Mouse (Mus musculus): Measurements from ENCODE around the gene Kcnab2. TPM values are rescaled to one million over a fixed set of nuclear protein-coding genes. Genes with fewer than 3 reads are reported as not detected.

Kcnab2 gene
- polyA plus RNA-seq, 1 experiment = 14.6 TPM

DNA sequence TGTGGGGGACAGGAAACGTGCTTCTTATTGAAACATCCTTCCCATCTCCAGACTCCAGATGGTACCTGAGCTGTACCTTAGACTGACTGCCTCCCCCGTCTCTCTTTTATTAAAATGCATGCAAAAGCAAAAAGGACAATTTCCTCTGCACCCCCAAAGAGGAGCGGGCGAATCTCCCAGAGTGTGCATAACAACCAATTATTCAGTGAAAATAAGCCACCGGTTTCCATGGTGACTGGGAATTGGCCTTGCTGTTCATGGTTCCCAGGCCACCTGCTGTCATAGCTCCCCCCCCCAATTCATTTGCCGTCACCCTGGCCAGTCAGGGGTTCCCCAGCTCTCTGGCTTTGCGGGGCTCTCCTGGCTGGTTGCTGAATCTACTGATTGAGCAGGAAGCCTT, 112.4 kb downstream of the Kcnab2 start:
- TF ChIP-seq MAX (IDR thresholded peaks at IDR 0.05; ENCODE audit: low read depth) (no peak), REST (IDR thresholded peaks at IDR 0.05; ENCODE audit: insufficient read depth, insufficient read length) (no peak), POLR2AphosphoS2 (IDR thresholded peaks at IDR 0.05; ENCODE audit: insufficient read length, low read depth) (no peak), E2F4 (IDR thresholded peaks at IDR 0.05; ENCODE audit: insufficient read depth) (no peak)
- no peaks in the 10 kb centered on the region for H3K36me3 ChIP-seq (ENCODE audit: control insufficient read depth, insufficient read depth)
- H3K4me2 ChIP-seq (ENCODE audit: low read depth) = no peak overlapping the region
- no peaks in the 10 kb centered on the region for H3K27me3 ChIP-seq (ENCODE audit: control insufficient read depth, insufficient read depth, insufficient read length)
- H3K79me2 ChIP-seq (ENCODE audit: control insufficient read depth, insufficient read depth) = no peaks in the 10 kb centered on the region
- no peak overlapping the region for H3K4me3 ChIP-seq
- no peak overlapping the region for H3ac ChIP-seq (ENCODE audit: control insufficient read depth, insufficient read length)

DNA sequence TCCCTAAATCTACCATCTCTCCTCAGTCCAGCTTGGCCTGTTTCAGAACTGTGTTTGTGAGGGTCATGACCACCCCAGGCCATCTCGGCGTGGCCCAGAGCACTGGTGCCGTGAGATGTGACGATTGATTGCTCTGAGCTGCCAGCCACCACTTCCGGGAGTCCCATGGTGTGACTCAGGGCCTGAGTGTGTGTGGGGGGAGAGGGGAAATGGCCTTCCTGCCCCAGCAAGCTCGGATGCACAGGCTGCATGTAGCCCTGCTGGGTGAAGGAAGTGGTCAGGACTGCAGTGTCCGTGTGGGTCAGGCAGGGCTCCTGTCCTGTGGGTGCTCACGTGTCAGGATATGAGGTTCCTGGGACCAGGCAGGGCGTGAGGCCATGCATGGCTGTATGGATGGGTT, 115.5 kb downstream of the Kcnab2 start:
- Histone ChIP-seq H3K27me3 (ENCODE audit: control insufficient read depth, insufficient read depth, insufficient read length) (no peaks in the 10 kb centered on the region), H3K36me3 (ENCODE audit: control insufficient read depth, insufficient read depth) (no peaks in the 10 kb centered on the region), H3K4me3 (no peak overlapping the region), H3K79me2 (ENCODE audit: control insufficient read depth, insufficient read depth) (no peaks in the 10 kb centered on the region), H3ac (ENCODE audit: control insufficient read depth, insufficient read length) (no peak overlapping the region), H3K4me2 (ENCODE audit: low read depth) (peak overlapping the region; percentile 45)
- TF ChIP-seq MYOD1 (IDR thresholded peaks at IDR 0.05; ENCODE audit: control insufficient read depth in 1 of 3, insufficient read length in 2 of 3, low read depth in 2 of 3) = peak in 1 of 3 experiments; percentile 8
- no peak for TF ChIP-seq MYOG (IDR thresholded peaks at IDR 0.05; ENCODE audit: control insufficient read depth in 1 of 3, insufficient read depth in 1 of 3, insufficient read length in 2 of 3, low read depth in 2 of 3)

DNA sequence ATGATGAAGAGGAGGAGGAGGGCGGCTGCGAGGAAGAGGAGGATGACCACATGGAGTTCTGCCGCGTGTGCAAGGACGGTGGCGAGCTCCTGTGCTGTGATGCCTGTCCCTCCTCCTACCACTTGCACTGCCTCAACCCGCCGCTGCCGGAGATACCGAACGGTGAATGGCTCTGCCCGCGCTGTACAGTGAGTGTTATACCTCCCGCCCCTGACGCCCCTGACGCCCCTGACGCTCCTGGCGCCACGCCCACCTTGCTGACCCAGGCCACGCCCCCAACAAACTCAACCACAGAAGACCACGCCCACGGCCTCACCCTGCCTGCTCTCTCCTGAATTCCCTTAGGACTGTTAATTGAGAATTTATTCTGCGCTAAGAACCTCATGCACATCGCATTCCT, 116.8 kb downstream of the Kcnab2 start:
- Histone ChIP-seq H3ac (ENCODE audit: control insufficient read depth, insufficient read length) (no peak overlapping the region), H3K4me2 (ENCODE audit: low read depth) (no peak overlapping the region), H3K36me3 (ENCODE audit: control insufficient read depth, insufficient read depth) (no peaks in the 10 kb centered on the region), H3K79me2 (ENCODE audit: control insufficient read depth, insufficient read depth) (no peaks in the 10 kb centered on the region), H3K27me3 (ENCODE audit: control insufficient read depth, insufficient read depth, insufficient read length) (no peaks in the 10 kb centered on the region), H3K4me3 (no peak overlapping the region)
- TF ChIP-seq CEBPB (IDR thresholded peaks at IDR 0.05; ENCODE audit: insufficient read depth, poor library complexity, severe bottlenecking) = no peak
- TF ChIP-seq MAX (IDR thresholded peaks at IDR 0.05; ENCODE audit: low read depth) = no peak
- TF ChIP-seq REST (IDR thresholded peaks at IDR 0.05; ENCODE audit: insufficient read depth, insufficient read length) = no peak
- no peak for TF ChIP-seq POLR2A (IDR thresholded peaks at IDR 0.05; ENCODE audit: insufficient read length, low read depth)
- TF ChIP-seq TCF12 (IDR thresholded peaks at IDR 0.05; ENCODE audit: insufficient read depth, poor library complexity, severe bottlenecking) = no peak

DNA sequence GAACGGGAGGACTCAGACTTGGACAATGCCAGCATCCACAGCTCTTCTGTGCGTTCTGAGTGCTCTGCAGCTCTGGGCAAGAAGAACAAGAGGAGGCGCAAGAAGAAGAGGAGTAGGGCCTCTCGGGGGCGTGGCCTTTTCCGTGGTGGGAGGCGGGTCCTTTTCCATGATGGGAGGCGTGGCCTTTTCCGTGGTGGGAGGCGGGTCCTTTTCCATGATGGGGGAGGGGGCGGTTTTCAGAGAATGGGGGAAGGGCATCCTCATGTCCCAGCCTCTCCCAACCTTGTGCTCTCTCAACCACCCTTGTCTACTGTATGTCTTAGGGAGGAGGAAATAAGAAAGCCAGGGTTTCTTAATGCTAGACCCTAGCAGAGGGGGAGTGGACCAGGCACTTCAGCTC, 118.0 kb downstream of the Kcnab2 start:
- TF ChIP-seq POLR2A (IDR thresholded peaks at IDR 0.05; ENCODE audit: insufficient read length, low read depth) (no peak), TCF12 (IDR thresholded peaks at IDR 0.05; ENCODE audit: insufficient read depth, poor library complexity, severe bottlenecking) (no peak), SRF (IDR thresholded peaks at IDR 0.05; ENCODE audit: control insufficient read depth, insufficient read length, low read depth) (no peak), USF1 (IDR thresholded peaks at IDR 0.05; ENCODE audit: low read depth) (no peak), MYOG (IDR thresholded peaks at IDR 0.05; ENCODE audit: control insufficient read depth in 1 of 3, insufficient read depth in 1 of 3, insufficient read length in 2 of 3, low read depth in 2 of 3) (no peak), E2F4 (IDR thresholded peaks at IDR 0.05; ENCODE audit: insufficient read depth) (no peak)
- H3K79me2 ChIP-seq (ENCODE audit: control insufficient read depth, insufficient read depth) = no peaks in the 10 kb centered on the region
- no peak overlapping the region for H3K4me2 ChIP-seq (ENCODE audit: low read depth)
- no peaks in the 10 kb centered on the region for H3K27me3 ChIP-seq (ENCODE audit: control insufficient read depth, insufficient read depth, insufficient read length)
- no peak overlapping the region for H3K4me3 ChIP-seq
- no peak overlapping the region for H3ac ChIP-seq (ENCODE audit: control insufficient read depth, insufficient read length)
- H3K36me3 ChIP-seq (ENCODE audit: control insufficient read depth, insufficient read depth) = no peaks in the 10 kb centered on the region

DNA sequence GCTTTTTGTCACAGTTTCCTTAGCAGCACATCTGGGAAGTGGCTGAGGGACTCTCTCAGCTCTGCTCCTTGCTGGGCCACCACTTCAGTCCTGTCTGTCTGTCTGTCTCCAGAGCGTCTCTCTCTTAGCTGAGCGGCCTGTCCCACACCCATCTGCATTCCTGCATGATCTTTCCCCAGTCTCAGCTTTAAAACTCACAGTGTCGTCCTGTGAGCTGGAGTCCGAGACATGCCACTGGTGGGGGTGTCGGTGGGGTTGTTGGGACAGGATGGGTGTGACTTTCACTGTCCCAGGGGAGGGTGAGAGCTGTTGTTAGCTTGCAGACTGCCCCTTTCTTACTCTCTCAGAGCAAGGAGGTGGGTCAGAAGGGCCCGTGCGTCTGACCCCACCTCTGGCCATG, 122.0 kb downstream of the Kcnab2 start:
- Histone ChIP-seq H3K36me3 (ENCODE audit: control insufficient read depth, insufficient read depth) (no peaks in the 10 kb centered on the region), H3K4me2 (ENCODE audit: low read depth) (no peak overlapping the region), H3ac (ENCODE audit: control insufficient read depth, insufficient read length) (no peak overlapping the region), H3K79me2 (ENCODE audit: control insufficient read depth, insufficient read depth) (no peaks in the 10 kb centered on the region), H3K27me3 (ENCODE audit: control insufficient read depth, insufficient read depth, insufficient read length) (no peaks in the 10 kb centered on the region), H3K4me3 (no peak overlapping the region)
- TF ChIP-seq MYOD1 (IDR thresholded peaks at IDR 0.05; ENCODE audit: control insufficient read depth in 1 of 3, insufficient read length in 2 of 3, low read depth in 2 of 3) (no peak), MYOG (IDR thresholded peaks at IDR 0.05; ENCODE audit: control insufficient read depth in 1 of 3, insufficient read depth in 1 of 3, insufficient read length in 2 of 3, low read depth in 2 of 3) (no peak), POLR2A (IDR thresholded peaks at IDR 0.05; ENCODE audit: insufficient read length, low read depth) (no peak), USF1 (IDR thresholded peaks at IDR 0.05; ENCODE audit: low read depth) (no peak), CEBPB (IDR thresholded peaks at IDR 0.05; ENCODE audit: insufficient read depth, poor library complexity, severe bottlenecking) (no peak), TCF3 (IDR thresholded peaks at IDR 0.05; ENCODE audit: insufficient read length, low read depth) (no peak), SRF (IDR thresholded peaks at IDR 0.05; ENCODE audit: control insufficient read depth, insufficient read length, low read depth) (no peak), TCF12 (IDR thresholded peaks at IDR 0.05; ENCODE audit: insufficient read depth, poor library complexity, severe bottlenecking) (no peak), REST (IDR thresholded peaks at IDR 0.05; ENCODE audit: insufficient read depth, insufficient read length) (no peak), POLR2AphosphoS2 (IDR thresholded peaks at IDR 0.05; ENCODE audit: insufficient read length, low read depth) (no peak), MAX (IDR thresholded peaks at IDR 0.05; ENCODE audit: low read depth) (no peak), E2F4 (IDR thresholded peaks at IDR 0.05; ENCODE audit: insufficient read depth) (no peak)
